Mouse (Mus musculus) ZHBTc4 (cell line): ENCODE results near the gene Sdcbp2.

Experiments used
- DNase-seq: peaks from one replicate; pipeline ENCODE4 v3.0.0-alpha.2; 2011; ENCODE audit warnings: low read depth, low spot score

Sdcbp2 gene

DNA sequence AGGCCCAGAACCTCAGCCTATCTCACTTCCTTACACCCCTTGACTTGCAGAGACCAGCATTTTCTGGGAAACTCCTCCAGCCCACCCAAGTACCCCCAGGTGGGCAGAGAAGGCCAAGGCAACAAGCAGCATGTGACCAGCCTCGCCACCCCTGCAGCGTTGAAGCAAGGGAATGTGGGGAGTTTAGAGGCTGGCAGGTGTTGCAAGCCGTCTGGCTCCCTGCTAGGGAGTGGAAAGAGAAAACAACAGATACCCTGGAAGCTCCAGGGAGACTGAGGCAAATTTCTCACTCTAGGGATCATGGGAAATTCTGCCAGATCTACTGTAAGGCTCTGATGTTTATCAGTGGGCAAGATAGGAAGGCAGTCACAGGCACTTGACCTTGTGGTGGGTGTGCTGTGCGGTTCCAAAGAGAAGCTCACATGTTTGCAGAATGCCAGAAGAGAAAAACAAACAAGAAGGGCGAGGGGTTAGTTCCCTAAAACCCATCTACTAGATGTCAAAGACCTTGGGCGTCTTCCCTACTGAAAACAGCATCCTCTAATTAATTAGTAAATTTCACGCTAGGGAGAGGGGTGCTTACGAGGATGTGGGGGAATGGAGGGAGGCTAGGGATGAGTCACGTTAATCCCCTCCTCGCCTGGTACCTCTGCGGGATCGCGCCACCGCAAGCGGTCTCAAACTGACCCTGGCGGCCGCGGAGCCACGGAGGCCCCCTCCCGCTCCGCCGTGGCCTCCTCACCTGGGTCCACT lies 59.2 kb downstream of the Sdcbp2 start:
- no peak for DNase-seq

DNA sequence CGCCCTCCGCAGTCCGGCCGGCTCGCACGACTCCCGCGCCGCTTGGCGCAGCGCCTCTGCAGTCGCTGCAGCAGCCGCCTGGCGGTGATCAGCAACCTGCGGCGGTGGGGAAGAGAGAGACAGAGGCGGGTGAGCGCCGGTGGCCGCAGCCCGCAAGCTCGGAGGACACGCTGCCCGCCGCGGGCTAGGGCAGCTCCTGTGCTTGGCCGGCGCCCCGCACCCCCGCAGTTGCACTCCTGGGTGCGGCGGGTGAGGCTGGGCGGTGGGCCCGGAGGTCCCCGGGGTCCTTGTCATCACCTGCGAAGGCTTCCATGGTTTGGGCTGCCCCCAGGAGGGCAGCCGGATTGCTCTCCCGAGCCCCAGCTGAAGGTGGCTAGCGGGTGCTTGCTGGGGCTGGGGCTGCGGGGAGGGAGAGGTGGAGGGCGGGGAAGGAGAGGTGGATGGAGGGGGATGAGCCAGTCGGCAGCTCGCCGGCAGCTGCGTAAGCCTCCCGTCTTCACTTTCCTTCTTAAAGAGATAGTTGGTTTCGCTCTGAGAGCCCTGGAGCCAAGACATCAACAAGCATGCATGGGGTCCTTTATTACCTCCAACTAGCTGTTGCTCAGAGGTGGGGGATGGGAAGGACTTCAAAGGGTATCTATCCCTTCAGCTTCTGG lies 59.9 kb downstream of the Sdcbp2 start, which contains the start of gene Snph:
TSS of gene Snph (minus strand) at position 435 of the 656 bp plus-strand sequence.
- DNase-seq = peak; percentile 59

DNA sequence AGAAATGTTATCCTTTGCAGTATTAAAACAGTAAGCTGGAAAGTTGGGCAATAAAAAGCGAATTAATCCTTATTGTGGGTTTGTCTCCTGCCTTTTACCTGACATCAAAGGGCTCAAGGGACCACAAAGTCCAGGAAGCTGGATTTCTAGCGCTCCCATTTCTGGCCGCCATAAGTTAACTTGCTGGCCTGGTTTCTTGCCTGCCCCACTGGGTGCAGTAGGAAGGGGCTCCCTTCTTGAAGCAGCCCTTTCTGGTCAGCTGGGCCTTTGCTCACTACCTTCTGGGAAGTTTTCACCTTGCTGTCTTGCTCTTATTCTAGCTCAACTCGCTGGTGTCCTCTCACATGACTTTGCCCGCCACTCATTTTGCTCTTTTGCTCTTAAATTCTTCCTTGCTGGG lies 60.6 kb downstream of the Sdcbp2 start:
- no peak for DNase-seq

DNA sequence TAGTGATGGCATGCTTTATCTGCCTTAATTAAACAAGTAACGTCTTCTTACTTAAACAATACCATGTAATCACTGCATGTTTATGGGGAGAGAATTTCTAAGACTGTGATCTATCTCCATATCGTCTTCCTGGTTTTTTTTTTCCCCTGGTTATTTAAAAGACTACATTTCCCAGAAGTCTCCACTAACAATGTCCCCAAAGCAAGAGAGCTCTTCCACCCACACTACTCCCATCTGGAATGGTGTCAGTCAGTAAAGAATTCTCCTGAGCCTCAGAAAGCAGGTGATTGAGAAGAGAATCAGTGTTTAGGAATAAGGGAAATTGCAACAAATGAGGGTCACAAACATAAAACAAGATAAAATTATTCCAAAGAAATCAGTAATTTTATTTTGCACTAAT lies 62.5 kb downstream of the Sdcbp2 start:
- DNase-seq = no peak

DNA sequence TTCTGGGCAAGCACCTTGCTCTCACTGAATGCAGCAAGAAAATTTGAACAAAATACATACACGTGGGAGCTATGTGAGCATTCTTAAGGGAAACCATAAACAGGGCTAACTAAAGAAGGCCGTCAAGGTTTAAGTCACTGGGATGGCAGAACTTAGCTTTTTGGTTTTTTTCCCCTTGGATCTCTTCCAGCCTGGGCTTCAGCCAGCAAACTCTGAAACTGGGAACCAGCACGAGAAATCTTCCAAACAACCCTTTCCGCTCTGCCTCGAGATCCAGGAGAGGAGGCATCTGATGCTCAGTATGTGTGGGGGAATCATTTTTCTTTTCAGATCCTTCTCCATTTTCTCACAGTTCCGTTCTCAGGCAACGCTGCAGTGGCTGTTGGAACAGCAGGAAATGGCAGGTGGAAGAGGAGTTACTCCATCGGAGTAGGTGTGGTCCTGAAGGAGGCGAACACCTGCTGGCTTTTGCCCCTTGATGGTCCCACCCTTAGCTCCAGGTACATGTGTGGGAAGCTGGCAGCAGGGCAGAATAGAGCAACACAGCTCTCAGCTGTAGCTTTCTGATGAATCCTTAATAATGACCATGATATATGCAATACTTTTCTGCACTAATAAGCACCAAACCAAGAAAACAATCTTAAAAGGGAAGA lies 63.1 kb downstream of the Sdcbp2 start:
- DNase-seq = no peak

DNA sequence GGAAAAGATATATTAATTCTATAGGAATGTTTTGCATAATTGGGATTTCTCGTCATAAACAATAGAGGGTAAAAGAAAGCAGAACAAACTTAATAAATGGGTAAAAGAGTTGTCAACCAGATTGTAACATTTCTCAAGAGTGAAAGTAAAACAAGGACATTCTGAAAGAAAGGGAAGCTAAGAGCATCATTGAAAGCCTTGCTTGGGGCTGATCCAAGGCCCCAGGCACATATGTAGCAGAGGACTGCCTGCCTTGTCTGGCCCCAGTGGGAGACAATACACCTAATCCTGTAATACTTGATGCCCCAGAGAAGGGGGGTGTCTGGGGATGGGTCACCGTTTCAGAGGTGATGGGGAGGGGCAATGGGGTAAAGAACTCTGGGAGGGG lies 63.6 kb downstream of the Sdcbp2 start:
- no peak for DNase-seq
